Mouse (Mus musculus) kidney, adult 2 months (tissue): ENCODE results near the gene Vps33a. TPM values are rescaled to one million over a fixed set of nuclear protein-coding genes. Genes with fewer than 3 reads are reported as not detected.

Experiments
- DNase-seq: peaks from one replicate; pipeline ENCODE4 v3.0.0; 2021
- H3K27ac ChIP-seq: fragments of 200-500 bp; 2 replicates; pipeline ENCODE4 v1.5.1; 2012; ENCODE audit warnings: low read depth, low read length, control low read depth, inconsistent platforms; ENCODE audit not compliant: insufficient read depth
- H3K27me3 ChIP-seq: fragments of 200-500 bp; replicated peaks from 2 replicates; pipeline ENCODE4 v1.6.1; 2012; ENCODE audit warnings: mild to moderate bottlenecking, moderate library complexity, low read length, inconsistent platforms; ENCODE audit not compliant: control insufficient read depth, insufficient read depth
- H3K36me3 ChIP-seq: fragments of 200-500 bp; 2 replicates; pipeline ENCODE4 v1.6.1; 2012; ENCODE audit warnings: mild to moderate bottlenecking, moderate library complexity, low read length, inconsistent platforms; ENCODE audit not compliant: control insufficient read depth, insufficient read depth
- H3K4me1 ChIP-seq: fragments of 200-500 bp; 2 replicates; pipeline ENCODE4 v1.6.1; 2011; ENCODE audit warnings: low read length; ENCODE audit not compliant: control insufficient read depth, insufficient read depth
- H3K4me3 ChIP-seq: fragments of 200-500 bp; 2 replicates; pipeline ENCODE4 v1.5.1; 2011; ENCODE audit warnings: mild to moderate bottlenecking, low read depth, low read length, control low read depth; ENCODE audit not compliant: insufficient read depth
- CTCF ChIP-seq: fragments of 200-500 bp; conservative IDR thresholded peaks from 2 replicates; pipeline ENCODE4 v1.5.1; 2011; ENCODE audit warnings: low read depth, mild to moderate bottlenecking, control low read depth, low read length, moderate library complexity, mixed read lengths; ENCODE audit not compliant: insufficient read depth, insufficient read length
- POLR2A ChIP-seq: fragments of 200-500 bp; IDR thresholded peaks from one replicate; pipeline ENCODE4 v1.6.1; 2011; ENCODE audit warnings: low read depth, low read length, control low read depth
- WGBS: fragments of 180-500 bp; shearing (Covaris S2); methylation state at CpG from one replicate; pipeline ENCODE4 v1.1.7; 2018; 5-methylcytosine and 5-hydroxymethylcytosine counted together
- polyA plus RNA-seq: library from polyadenylated mRNA; depleted of rRNA; stranded (reverse); fragments of >200 nt; gene quantifications from 2 replicates; pipeline ENCODE4 v1.2.3, GENCODE M21; 2012

Vps33a gene
- polyA plus RNA-seq, 1 experiment = 24.1 TPM

DNA sequence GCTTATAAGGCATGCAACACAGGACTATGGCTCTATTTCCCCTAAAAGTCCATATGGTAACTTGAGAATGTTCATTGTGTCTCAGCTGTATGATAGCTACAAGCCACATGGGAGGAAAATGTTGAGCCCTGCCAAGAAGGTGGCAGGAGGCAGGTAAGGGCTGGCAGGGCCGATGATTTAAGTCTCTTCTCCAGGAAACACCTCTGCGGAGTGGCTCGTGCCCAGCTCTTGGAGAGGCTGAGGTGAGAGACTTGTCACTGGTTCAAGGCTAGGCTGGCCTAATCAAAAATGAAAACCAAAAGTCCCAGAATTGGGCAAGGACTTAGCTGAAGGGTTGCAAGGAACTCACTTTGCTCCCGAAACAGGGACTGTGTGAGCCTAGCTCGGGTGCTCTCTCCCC lies 62.7 kb downstream of the Vps33a start, which contains the start of gene B3gnt4:
Gene B3gnt4 (plus strand): TSS at position 301 of the 400 bp plus-strand sequence.
- TF ChIP-seq POLR2A = no peak
- TF ChIP-seq CTCF = no peak
- WGBS = 75% methylated on average over 5 of the region's 5 CpGs

DNA sequence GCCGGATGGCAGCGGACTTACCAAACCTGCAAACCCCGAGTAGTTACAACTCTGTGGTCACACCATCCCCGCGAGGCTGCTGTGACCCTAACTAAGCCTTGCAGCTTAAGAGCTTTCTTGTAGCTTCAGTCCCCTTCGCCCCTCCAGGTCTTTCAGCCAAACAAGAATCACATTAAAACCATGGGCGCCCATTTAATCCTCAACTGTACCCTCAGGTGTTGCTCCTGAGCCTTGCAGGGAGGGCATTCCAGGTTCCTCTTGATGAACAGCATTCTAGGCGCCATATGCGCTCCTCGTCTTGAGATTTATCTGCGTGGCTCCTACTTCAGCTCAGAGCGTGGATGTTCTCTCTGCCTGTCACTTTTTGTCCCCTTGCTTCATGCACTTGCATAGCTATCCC lies 63.9 kb downstream of the Vps33a start:
- Histone ChIP-seq H3K27me3 (no peaks in the 10 kb centered on the region), H3K4me1 (no peaks in the 10 kb centered on the region; the same call in 1 of the 2 replicates), H3K4me3 (no peak overlapping the region), H3K27ac (no peak overlapping the region), H3K36me3 (no peaks in the 10 kb centered on the region)
- no peak for DNase-seq
- TF ChIP-seq POLR2A (no peak), CTCF (no peak)
- whole genome bisulfite sequencing = 13% methylated on average over 12 of the region's 12 CpGs

More for the DNA sequence above, 62.7 kb downstream of the Vps33a start, which contains the start of gene B3gnt4:
- no peak within 1 kb of the TSS for H3K27ac ChIP-seq
- H3K4me1 ChIP-seq = no peaks in the 10 kb centered on the region; the same call in 1 of the 2 replicates
- H3K4me3 ChIP-seq = no peak within 1 kb of the TSS
- H3K27me3 ChIP-seq = no peaks in the 10 kb centered on the region
- no peaks in the 10 kb centered on the region for H3K36me3 ChIP-seq
- DNase-seq = no peak

DNA sequence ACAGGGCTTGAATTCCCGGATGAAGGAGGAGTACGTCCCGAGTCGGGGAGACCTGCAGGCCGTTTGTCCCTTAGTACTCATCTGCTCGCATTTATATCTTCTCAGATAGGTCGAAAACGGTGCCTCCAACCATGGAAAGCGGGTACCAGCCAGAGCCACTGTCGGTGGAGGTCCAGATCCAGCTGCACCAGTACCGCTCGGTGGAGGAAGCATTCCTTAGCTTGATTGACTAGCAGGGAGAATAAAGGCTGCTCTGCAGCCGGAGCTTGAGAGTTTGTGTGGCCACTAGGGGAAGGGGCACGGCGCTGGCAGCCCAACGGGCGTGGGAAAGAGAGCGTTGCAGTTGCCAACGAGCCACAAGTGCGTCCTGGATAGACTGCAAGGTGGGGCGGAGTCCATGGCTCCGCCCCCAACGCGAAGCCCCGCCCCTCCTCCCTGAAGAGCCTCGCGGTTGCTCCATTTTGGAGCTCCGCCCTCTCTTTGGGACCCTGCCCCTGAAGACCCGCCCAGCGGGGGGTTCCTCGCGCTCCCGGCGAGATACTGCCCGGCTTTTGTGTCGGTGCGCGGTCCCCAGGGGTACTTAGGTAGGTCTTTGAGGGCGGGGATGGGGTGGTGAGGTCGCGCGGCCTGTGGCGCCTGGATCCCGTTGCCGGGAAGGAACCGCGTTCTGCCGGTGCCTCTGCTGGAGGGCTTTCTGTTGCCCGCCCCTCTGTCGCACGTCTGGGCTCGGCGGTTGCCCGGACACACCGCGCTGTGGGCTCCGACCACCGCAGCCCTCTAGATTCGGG lies 64.7 kb downstream of the Vps33a start:
- Histone ChIP-seq H3K27me3 (no peaks in the 10 kb centered on the region), H3K4me1 (no peaks in the 10 kb centered on the region; the same call in 1 of the 2 replicates), H3K4me3 (peak overlapping the region; percentile 47), H3K27ac (no peak overlapping the region), H3K36me3 (no peaks in the 10 kb centered on the region)
- peak; percentile 82 for DNase-seq
- WGBS = under 1% methylated on average over 59 of the region's 59 CpGs
- TF ChIP-seq CTCF (no peak), POLR2A (no peak)

DNA sequence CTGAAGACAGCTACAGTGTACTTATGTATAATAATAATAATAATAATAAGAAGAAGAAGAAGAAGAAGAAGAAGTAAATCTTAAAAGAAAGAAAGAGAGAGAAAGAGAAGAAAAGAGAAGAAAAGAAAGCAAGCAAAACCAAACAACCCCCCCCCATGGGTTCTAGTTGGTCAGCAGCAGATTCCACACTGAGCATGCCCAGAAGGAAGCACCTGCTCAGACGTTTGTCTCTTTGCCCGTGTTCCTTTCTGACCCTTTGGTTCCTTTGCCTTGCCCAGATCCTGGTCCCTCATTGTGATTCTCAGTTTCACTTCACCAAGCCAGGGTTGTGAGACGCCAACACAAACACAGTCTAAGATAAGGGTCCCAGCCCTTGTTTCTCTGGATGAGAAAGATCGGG lies 70.9 kb downstream of the Vps33a start:
- no peak overlapping the region for H3K4me3 ChIP-seq
- 63% methylated on average over 4 of the region's 4 CpGs for WGBS
- H3K4me1 ChIP-seq = no peaks in the 10 kb centered on the region
- TF ChIP-seq POLR2A (no peak), CTCF (no peak)
- DNase-seq = no peak
- no peaks in the 10 kb centered on the region for H3K36me3 ChIP-seq
- no peaks in the 10 kb centered on the region for H3K27me3 ChIP-seq
- H3K27ac ChIP-seq = no peak overlapping the region

DNA sequence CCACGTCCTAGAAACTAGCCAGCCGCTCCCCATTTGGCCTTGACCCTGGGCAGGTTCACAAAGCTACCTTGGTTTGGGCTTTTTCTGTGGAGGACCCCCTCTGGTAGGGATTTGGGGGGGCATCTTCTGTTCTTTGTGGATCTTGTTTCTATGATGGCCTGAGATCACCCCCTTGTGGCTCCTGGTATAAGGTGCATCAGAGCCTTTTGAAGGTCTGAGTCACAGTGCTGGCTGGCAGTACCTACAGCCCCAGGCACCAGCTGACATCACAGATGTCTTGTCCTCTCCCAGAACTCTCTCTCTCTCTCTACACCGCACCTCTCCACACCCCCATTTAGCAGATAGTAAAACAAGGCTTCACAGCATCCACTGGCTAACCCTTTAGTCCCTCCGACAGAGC lies 73.1 kb downstream of the Vps33a start:
- Histone ChIP-seq H3K4me3 (no peak overlapping the region), H3K27ac (no peak overlapping the region), H3K27me3 (no peaks in the 10 kb centered on the region), H3K4me1 (no peaks in the 10 kb centered on the region), H3K36me3 (no peaks in the 10 kb centered on the region)
- 51% methylated on average over 4 of the region's 4 CpGs for WGBS
- TF ChIP-seq POLR2A (no peak), CTCF (peak; percentile 40; the same call in 1 of the 2 replicates)
- DNase-seq = peak; percentile 17

DNA sequence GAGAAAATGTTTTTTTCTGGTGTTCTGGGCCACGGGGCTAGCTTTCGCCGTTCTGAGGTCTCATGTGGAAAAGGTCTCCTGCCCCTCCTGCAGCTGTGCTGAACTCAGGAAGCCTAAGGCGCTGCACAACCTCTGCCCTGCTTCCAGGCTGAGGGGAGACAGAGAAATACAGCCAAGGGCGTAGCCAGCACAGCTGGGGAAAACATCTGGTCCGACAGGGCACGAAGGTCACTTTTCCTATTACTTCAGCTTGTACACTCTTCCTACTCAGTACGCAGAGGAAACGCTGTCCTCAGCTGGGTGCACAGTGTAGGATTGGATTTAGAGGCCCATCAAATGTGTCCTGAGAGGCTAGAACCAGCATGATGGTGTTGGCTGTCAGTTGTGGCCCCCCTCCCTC lies 82.9 kb downstream of the Vps33a start:
- TF ChIP-seq POLR2A (no peak), CTCF (no peak)
- H3K4me3 ChIP-seq = no peak overlapping the region
- no peaks in the 10 kb centered on the region for H3K36me3 ChIP-seq
- 25% methylated on average over 9 of the region's 9 CpGs for WGBS
- H3K27me3 ChIP-seq = no peaks in the 10 kb centered on the region
- no peak for DNase-seq
- H3K4me1 ChIP-seq = no peaks in the 10 kb centered on the region
- H3K27ac ChIP-seq = no peak overlapping the region

DNA sequence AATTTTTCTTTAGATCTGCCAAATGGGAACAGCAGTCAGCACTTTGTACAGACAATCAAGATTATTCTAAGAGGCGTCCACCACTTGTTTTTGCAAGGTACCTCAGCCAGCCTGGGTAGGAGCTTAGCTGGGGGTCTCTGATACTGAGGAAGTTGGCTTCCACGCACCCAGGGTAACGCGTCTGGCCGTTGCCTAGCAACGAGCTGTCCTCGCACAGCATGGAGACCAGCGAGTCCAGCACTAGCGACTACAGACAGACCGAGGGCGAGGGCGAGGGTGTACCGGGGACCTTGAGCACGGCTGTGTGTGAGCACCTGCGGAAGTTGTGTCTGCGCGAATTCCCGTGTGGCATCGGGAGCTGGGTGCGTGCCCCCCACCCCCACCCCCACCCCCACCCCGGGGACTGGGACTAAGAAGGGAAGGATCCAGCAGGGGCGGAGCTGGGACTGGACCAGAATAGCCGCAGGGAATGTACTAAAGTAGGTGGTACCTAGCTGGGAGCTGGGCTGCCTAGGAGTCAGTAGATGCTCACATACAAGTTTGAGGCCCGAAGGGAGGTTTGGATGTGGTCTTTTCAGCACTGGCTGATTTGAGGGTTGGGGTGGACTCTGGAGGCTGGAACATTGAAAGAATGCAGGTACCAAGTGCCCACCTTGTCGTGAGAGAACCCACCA lies 83.6 kb downstream of the Vps33a start, which contains the start of the genes Lrrc43 and Il31:
Gene Lrrc43 (plus strand): TSS at position 194 of the 674 bp plus-strand sequence.
Gene Il31 (minus strand): TSS at position 378 of the 674 bp plus-strand sequence.
- no peak within 1 kb of the TSS for H3K4me3 ChIP-seq
- no peaks in the 10 kb centered on the region for H3K36me3 ChIP-seq
- H3K4me1 ChIP-seq = no peaks in the 10 kb centered on the region
- no peak within 1 kb of the TSS for H3K27ac ChIP-seq
- TF ChIP-seq POLR2A (no peak), CTCF (no peak)
- whole genome bisulfite sequencing = 7% methylated on average over 25 of the region's 25 CpGs
- DNase-seq = no peak
- no peaks in the 10 kb centered on the region for H3K27me3 ChIP-seq
